In the genomic region with DNA sequence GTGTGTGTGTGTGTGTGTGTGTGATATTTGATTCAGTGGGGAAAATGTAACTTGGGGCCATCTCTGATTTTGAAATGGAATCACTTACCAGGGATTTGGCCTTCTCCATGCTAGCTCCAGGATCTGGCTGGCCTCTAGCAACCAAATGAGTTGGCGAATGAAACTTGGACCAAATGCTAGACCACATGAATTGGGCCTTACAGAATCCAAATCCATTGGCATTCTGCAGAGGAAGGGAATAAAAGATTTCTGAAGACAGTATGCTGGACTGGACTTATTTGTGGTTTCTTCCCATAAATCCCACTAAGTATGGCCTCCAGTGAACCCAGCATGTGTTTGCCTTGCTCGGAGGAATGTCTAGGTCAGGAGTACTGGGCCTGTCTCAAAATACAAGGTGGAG, we compare ENCODE assay signal across 18 mouse cellular contexts. TPM values are rescaled to one million over a fixed set of nuclear protein-coding genes. Genes with fewer than 3 reads are reported as not detected.
"Had no signal": no experiment of that assay in that cellular context is flagged by ENCODE, and none has a peak within 500 bp of the region (broad histone marks: within the 10 kb centered on the region; RNA-seq: fewer than 3 reads in every experiment).

No protein-coding gene starts in this region.

- H3K4me3 ChIP-seq: left cerebral cortex, adult 2 months; limb, embryonic 12.5 days; midbrain, embryonic 13.5 days had no signal

- ATAC-seq: lung, postnatal 0 days; midbrain, embryonic 13.5 days had no signal

- H3K4me2 ChIP-seq: limb, embryonic 12.5 days; midbrain, embryonic 13.5 days had no signal

- H3K9ac ChIP-seq: limb, embryonic 12.5 days; liver, embryonic 14.5 days; midbrain, embryonic 13.5 days had no signal

- DNase-seq: kidney, postnatal 25 days; lung, adult 18-20 months; lung, postnatal 36 days; right cerebral cortex, postnatal 14 days; thymus, postnatal 4 days had no signal

- H3K27ac ChIP-seq: left cerebral cortex, adult 2 months; limb, embryonic 12.5 days; liver, embryonic 14.5 days; midbrain, embryonic 13.5 days; stomach, postnatal 0 days had no signal

- H3K4me1 ChIP-seq: limb, embryonic 12.5 days; midbrain, embryonic 13.5 days had no signal

- H3K9me3 ChIP-seq: limb, embryonic 12.5 days; midbrain, embryonic 13.5 days had no signal

- H3K27me3 ChIP-seq: midbrain, embryonic 13.5 days had no signal

RNA-seq across cellular contexts. Expression of gene Kcns1, which starts 12.1 kb away (rescaled TPM):
- total RNA-seq: liver, adult 2 months had no signal
- polyA plus RNA-seq: liver, adult 2 months; lung, postnatal 0 days had no signal

RNA-seq across cellular contexts. Expression of gene Wfdc5, which starts 23.7 kb away (rescaled TPM):
- total RNA-seq: layer of hippocampus, postnatal 25 days; left cerebral cortex, adult 2 months; left cerebral cortex, postnatal 25 days; liver, adult 2 months; megakaryocyte progenitor cell, adult 5-6 weeks; midbrain, postnatal 0 days had no signal
- polyA plus RNA-seq: kidney, embryonic 16.5 days; limb, embryonic 12.5 days; liver, adult 2 months; liver, embryonic 14.5 days; midbrain, embryonic 13.5 days; midbrain, postnatal 0 days; neural tube, embryonic 14.5 days had no signal

RNA-seq across cellular contexts. Expression of gene Wfdc12, which starts 31.6 kb away (rescaled TPM):
- total RNA-seq: layer of hippocampus, postnatal 25 days; left cerebral cortex, adult 2 months; left cerebral cortex, postnatal 25 days; liver, adult 2 months; megakaryocyte progenitor cell, adult 5-6 weeks; midbrain, postnatal 0 days had no signal
- polyA plus RNA-seq: kidney, embryonic 16.5 days; limb, embryonic 12.5 days; liver, adult 2 months; liver, embryonic 14.5 days; midbrain, embryonic 13.5 days; midbrain, postnatal 0 days; neural tube, embryonic 14.5 days had no signal

RNA-seq across cellular contexts. Expression of gene Wfdc15a, which starts 41.1 kb away (rescaled TPM):
- total RNA-seq: layer of hippocampus, postnatal 25 days; left cerebral cortex, adult 2 months; left cerebral cortex, postnatal 25 days; liver, adult 2 months; megakaryocyte progenitor cell, adult 5-6 weeks; midbrain, postnatal 0 days had no signal
- polyA plus RNA-seq: kidney, embryonic 16.5 days; limb, embryonic 12.5 days; liver, adult 2 months; liver, embryonic 14.5 days; lung, postnatal 0 days; midbrain, embryonic 13.5 days; midbrain, postnatal 0 days; neural tube, embryonic 14.5 days had no signal
